Mouse (Mus musculus) ZHBTc4 (cell line): ENCODE results near the gene Rasd2.

Experiments
- DNase-seq: peaks from one replicate; pipeline ENCODE4 v3.0.0-alpha.2; 2011; ENCODE audit warnings: low read depth, low spot score

Gene Rasd2

GRCm38 (mm10) chr8:75213686-75214085, at the start of gene Rasd2:
Gene Rasd2 (plus strand): TSS chr8:75213944.
- DNase-seq, result peak; percentile 30

GRCm38 (mm10) chr8:75169363-75169762, 44.4 kb upstream of the Rasd2 start:
- DNase-seq, result no peak

- DNase-seq, result no peak
Observed at GRCm38 (mm10) chr8:75172009-75172685, 41.6 kb upstream of the Rasd2 start.

- DNase-seq, result no peak
Observed at GRCm38 (mm10) chr8:75193022-75193421, 20.7 kb upstream of the Rasd2 start.

- DNase-seq, result peak; percentile 30
Observed at GRCm38 (mm10) chr8:75194473-75195071, 19.2 kb upstream of the Rasd2 start.

GRCm38 (mm10) chr8:75197170-75197569, 16.6 kb upstream of the Rasd2 start:
- no peak for DNase-seq

GRCm38 (mm10) chr8:75197862-75198261, 15.9 kb upstream of the Rasd2 start:
- no peak for DNase-seq

- DNase-seq, result no peak
Observed at GRCm38 (mm10) chr8:75198300-75198699, 15.4 kb upstream of the Rasd2 start.

- DNase-seq, result peak; percentile 23
Observed at GRCm38 (mm10) chr8:75198988-75199765, 14.6 kb upstream of the Rasd2 start.

GRCm38 (mm10) chr8:75199914-75200313, 13.8 kb upstream of the Rasd2 start:
- DNase-seq, result no peak

- no peak for DNase-seq
Observed at GRCm38 (mm10) chr8:75202041-75202656, 11.6 kb upstream of the Rasd2 start.

GRCm38 (mm10) chr8:75202913-75203312, 10.8 kb upstream of the Rasd2 start:
- no peak for DNase-seq

- no peak for DNase-seq
Observed at GRCm38 (mm10) chr8:75203420-75203819, 10.3 kb upstream of the Rasd2 start.

- DNase-seq, result no peak
Observed at GRCm38 (mm10) chr8:75204190-75204868, 9.4 kb upstream of the Rasd2 start.

GRCm38 (mm10) chr8:75211461-75211860, 2.3 kb upstream of the Rasd2 start:
- no peak for DNase-seq

- DNase-seq, result peak; percentile 90
Observed at GRCm38 (mm10) chr8:75212631-75213306, 975 bp upstream of the Rasd2 start.

GRCm38 (mm10) chr8:75213307-75213651, 465 bp upstream of the Rasd2 start:
- no peak for DNase-seq

GRCm38 (mm10) chr8:75215046-75215445, 1.3 kb downstream of the Rasd2 start:
- DNase-seq, result no peak

- DNase-seq, result no peak
Observed at GRCm38 (mm10) chr8:75215931-75216330, 2.2 kb downstream of the Rasd2 start.

GRCm38 (mm10) chr8:75216886-75217285, 3.1 kb downstream of the Rasd2 start:
- DNase-seq, result no peak

GRCm38 (mm10) chr8:75217969-75218368, 4.2 kb downstream of the Rasd2 start:
- DNase-seq, result peak; percentile 87
